In the genomic region with DNA sequence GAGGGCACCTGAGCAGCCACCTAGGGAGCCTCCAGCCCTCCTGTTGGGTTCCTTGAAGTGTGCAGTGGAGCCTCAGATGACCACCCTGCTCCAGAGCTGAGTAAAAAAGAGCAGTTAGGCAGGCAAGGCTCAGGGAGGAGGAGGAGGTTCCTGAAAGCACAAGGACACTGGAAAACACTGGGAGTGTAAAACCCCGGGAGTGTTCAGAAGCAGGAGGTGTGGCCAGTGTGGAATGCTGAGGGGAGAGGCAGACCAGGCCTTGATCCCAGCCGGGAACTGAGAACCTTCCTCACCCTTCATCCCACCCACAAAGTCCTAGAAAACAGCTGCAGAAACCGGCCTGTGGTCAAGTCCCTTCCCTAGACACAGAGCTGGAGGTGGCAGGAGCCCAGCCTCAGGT, we compare ENCODE assay signal across 10 mouse cellular contexts. TPM values are rescaled to one million over a fixed set of nuclear protein-coding genes. Genes with fewer than 3 reads are reported as not detected.
DNase-seq lines count a peak whose midpoint lies in the region; TF ChIP-seq lines count a peak whose summit lies in the region.
"Had no signal": no experiment of that assay in that cellular context is flagged by ENCODE, and none has a peak within 500 bp of the region (broad histone marks: within the 10 kb centered on the region; RNA-seq: fewer than 3 reads in every experiment).

No protein-coding gene starts in this region.

- no peak for TF ChIP-seq CTCF in left cerebral cortex, adult 2 months (IDR thresholded peaks at IDR 0.05)

- intact Hi-C loops in left cerebral cortex, adult 2 months (cut with DNase I) = loop anchor here (1.0 kb wide), 2 partner anchors 19 to 41 kb away; no protein-coding TSS in a partner anchor
- intact Hi-C loops in left cerebral cortex, postnatal 36 days (cut with DNase I) = no loop called here

- no peaks in the 10 kb centered on the region for H3K36me3 ChIP-seq in embryonic facial prominence, embryonic 10.5 days (replicated peaks)
- H3K36me3 ChIP-seq: liver, embryonic 15.5 days had no signal

- H3K27ac ChIP-seq in left cerebral cortex, adult 2 months = peak overlapping the region; percentile 76
- peak overlapping the region; percentile 36 for H3K27ac ChIP-seq in embryonic facial prominence, embryonic 10.5 days (replicated peaks)
- H3K27ac ChIP-seq: liver, embryonic 15.5 days had no signal

- WGBS in embryonic facial prominence, embryonic 10.5 days = 5% methylated on average over 3 of the region's 3 CpGs

- peaks cover 3% of the 10 kb centered on the region; the same call in 1 of the 2 replicates for H3K27me3 ChIP-seq in embryonic facial prominence, embryonic 10.5 days (replicated peaks; ENCODE audit: low read depth, poor library complexity, severe bottlenecking)
- H3K27me3 ChIP-seq: liver, embryonic 15.5 days had no signal

- no peaks in the 10 kb centered on the region for H3K9me3 ChIP-seq in embryonic facial prominence, embryonic 10.5 days
- H3K9me3 ChIP-seq: liver, embryonic 15.5 days had no signal

- peaks cover 33% of the 10 kb centered on the region for H3K4me1 ChIP-seq in embryonic facial prominence, embryonic 10.5 days

- H3K4me3 ChIP-seq in left cerebral cortex, adult 2 months = no peak overlapping the region
- no peak overlapping the region for H3K4me3 ChIP-seq in embryonic facial prominence, embryonic 10.5 days
- H3K4me3 ChIP-seq: liver, embryonic 15.5 days had no signal

- peak; percentile 26 for DNase-seq in embryo, embryonic 10 days (ENCODE audit: low spot score)
- no peak for DNase-seq in embryo, embryonic 10.5 days (ENCODE audit: low spot score)
- DNase-seq in left cerebral cortex, adult 2 months (ENCODE audit: extremely low spot score in 1 of 2, low spot score in 2 of 2) = no peak
- no peak for DNase-seq in left cerebral cortex, postnatal 36 days (ENCODE audit: low spot score in 2 of 2)
- peak; percentile 11 for DNase-seq in embryonic facial prominence, embryonic 10.5 days (ENCODE audit: low spot score)
- DNase-seq in lung, postnatal 36 days = peak; percentile 59
- no peak for DNase-seq in cerebellum, adult 9-11 months
- DNase-seq in thymus, postnatal 10 days (ENCODE audit: low spot score in 2 of 2) = no peak
- DNase-seq: B cell, adult 2 months had no signal

RNA-seq across cellular contexts. Expression of a gene that starts 11.8 kb away (rescaled TPM):
- total RNA-seq in left cerebral cortex, adult 2 months (2021) = 100 to 1,000 TPM; 131 to 151 TPM
- 100 to 1,000 TPM; 128 to 143 TPM for total RNA-seq in left cerebral cortex, postnatal 36 days (2021)
- 1.5 and 1.7 TPM in 2 replicates for polyA plus RNA-seq in embryonic facial prominence, embryonic 10.5 days (2016; fragmentation: Nextera tagmentation; extraction: Ambion mirVana)

RNA-seq across cellular contexts. Expression of a gene that starts 43.1 kb away (rescaled TPM):
- 10 to 100 TPM; 16.2 to 16.5 TPM for total RNA-seq in left cerebral cortex, adult 2 months (2021)
- 10 to 100 TPM; 14.3 to 25.8 TPM for total RNA-seq in left cerebral cortex, postnatal 36 days (2021)
- 4.0 and 4.3 TPM in 2 replicates for polyA plus RNA-seq in embryonic facial prominence, embryonic 10.5 days (2016; fragmentation: Nextera tagmentation; extraction: Ambion mirVana)

Comparison
In these comparisons a context has a peak if more than half of its experiments do, and no peak if none do; other contexts are left out.
1. DNase-seq: peak in embryo, embryonic 10 days (single experiment), embryonic facial prominence, embryonic 10.5 days (single experiment) and lung, postnatal 36 days (single experiment); none in embryo, embryonic 10.5 days (single experiment), left cerebral cortex, adult 2 months (0 of 2), left cerebral cortex, postnatal 36 days (0 of 2), cerebellum, adult 9-11 months (single experiment) and thymus, postnatal 10 days (0 of 2).